Mouse (Mus musculus): ENCODE data around the gene Sdk2. TPM values are rescaled to one million over a fixed set of nuclear protein-coding genes. Genes with fewer than 3 reads are reported as not detected.

Gene Sdk2
- total and polyA plus RNA-seq, 3 experiments, result 0.13 TPM; not detected in 2

- Histone ChIP-seq H3K4me1 (ENCODE audit: control insufficient read depth in 1 of 2, insufficient read depth in 2 of 2, low read length in 2 of 2) (peaks cover 22 to 42% of the 10 kb centered on the region in 2 experiments), H3K9ac (ENCODE audit: control insufficient read depth, low read depth, low read length, poor library complexity, severe bottlenecking) (no peak overlapping the region), H3K79me2 (ENCODE audit: control insufficient read depth, insufficient read depth, low read length, poor library complexity) (no peaks in the 10 kb centered on the region), H3K27me3 (ENCODE audit: control insufficient read depth in 1 of 2, insufficient read depth in 2 of 2, low read length in 2 of 2) (no peaks in the 10 kb centered on the region), H3K9me3 (replicated peaks; ENCODE audit: insufficient read depth, low read length) (no peaks in the 10 kb centered on the region), H3K27ac (ENCODE audit: control insufficient read depth, low read depth, low read length) (no peak overlapping the region), H3K4me3 (ENCODE audit: control insufficient read depth in 1 of 2, insufficient read depth in 1 of 2, low read depth in 2 of 2, low read length in 2 of 2) (no peak overlapping the region), H3K36me3 (ENCODE audit: control insufficient read depth in 1 of 2, insufficient read depth in 2 of 2, low read length in 2 of 2) (peaks cover 0 to 24% of the 10 kb centered on the region in 2 experiments; a peak in 2 of 4 replicates)
- DNase-seq (ENCODE audit: low read depth, low spot score), result peak; percentile 53
- TF ChIP-seq MAX (IDR thresholded peaks at IDR 0.05; ENCODE audit: low read length) (no peak), KAT2A (conservative IDR thresholded peaks at IDR 0.05; ENCODE audit: low read depth, low read length) (no peak), SIN3A (IDR thresholded peaks at IDR 0.05; ENCODE audit: low read length) (peak; percentile 36; the same call in 1 of the 2 replicates), HCFC1 (IDR thresholded peaks at IDR 0.05; ENCODE audit: low read depth, low read length) (no peak; the same call in 1 of the 2 replicates), ZMIZ1 (IDR thresholded peaks at IDR 0.05; ENCODE audit: low read depth, low read length) (peak; percentile 92), SMC3 (IDR thresholded peaks at IDR 0.05; ENCODE audit: low read depth, low read length) (no peak), MXI1 (IDR thresholded peaks at IDR 0.05; ENCODE audit: low read depth, low read length) (peak; percentile 32; the same call in 1 of the 2 replicates), CTCF (IDR thresholded peaks at IDR 0.05 in 2 of 3, conservative IDR thresholded peaks at IDR 0.05 in 1 of 3; ENCODE audit: control insufficient read depth in 1 of 3, insufficient read depth in 1 of 3, low read depth in 2 of 3, low read length in 3 of 3, poor library complexity in 1 of 3, severe bottlenecking in 1 of 3) (no peak), MAZ (IDR thresholded peaks at IDR 0.05; ENCODE audit: low read depth, low read length) (peak; percentile 61; the same call in 1 of the 2 replicates), JUND (IDR thresholded peaks at IDR 0.05; ENCODE audit: low read depth, low read length) (no peak), GABPA (IDR thresholded peaks at IDR 0.05; ENCODE audit: low read depth, low read length) (no peak), UBTF (IDR thresholded peaks at IDR 0.05; ENCODE audit: borderline replicate concordance, insufficient read depth, low read depth, low read length) (no peak), POLR2A (IDR thresholded peaks at IDR 0.05; ENCODE audit: control insufficient read depth in 1 of 2, insufficient read depth in 1 of 2, low read depth in 1 of 2, low read length in 2 of 2, poor library complexity in 1 of 2) (0 out of 4 replicates have a peak, but pooled peaks of 1 of the 2 experiments have one; percentile 16), GATA1 (IDR thresholded peaks at IDR 0.05; ENCODE audit: low read depth, low read length) (peak; percentile 36; the same call in 1 of the 2 replicates), RCOR1 (IDR thresholded peaks at IDR 0.05; ENCODE audit: low read depth, low read length) (no peak), ZNF384 (IDR thresholded peaks at IDR 0.05; ENCODE audit: low read depth, low read length) (no peak), CHD2 (IDR thresholded peaks at IDR 0.05; ENCODE audit: low read length) (no peak), MYC (IDR thresholded peaks at IDR 0.05; ENCODE audit: low read depth, low read length) (no peak), MAFK (IDR thresholded peaks at IDR 0.05; ENCODE audit: borderline replicate concordance, low read depth, low read length) (no peak), ZKSCAN1 (IDR thresholded peaks at IDR 0.05; ENCODE audit: low read depth, low read length) (no peak), POLR2AphosphoS2 (IDR thresholded peaks at IDR 0.05; ENCODE audit: low read length) (peak; percentile 57; the same call in 1 of the 2 replicates), E2F4 (IDR thresholded peaks at IDR 0.05; ENCODE audit: borderline replicate concordance, low read depth, low read length) (no peak), EP300 (IDR thresholded peaks at IDR 0.05; ENCODE audit: low read depth in 1 of 2, low read length in 2 of 2) (peak in 1 of 2 experiments; percentile 59; a peak in 2 of 4 replicates), MYB (IDR thresholded peaks at IDR 0.05; ENCODE audit: low read depth, low read length) (no peak), USF1 (IDR thresholded peaks at IDR 0.05; ENCODE audit: low read depth, low read length) (no peak), CHD1 (IDR thresholded peaks at IDR 0.05; ENCODE audit: low read depth, low read length) (no peak), USF2 (IDR thresholded peaks at IDR 0.05; ENCODE audit: borderline replicate concordance in 1 of 2, insufficient read depth in 1 of 2, low read depth in 1 of 2, low read length in 2 of 2) (no peak), ETS1 (IDR thresholded peaks at IDR 0.05; ENCODE audit: low read depth, low read length) (peak; percentile 55), BHLHE40 (IDR thresholded peaks at IDR 0.05; ENCODE audit: borderline replicate concordance, low read depth, low read length) (no peak), TBP (IDR thresholded peaks at IDR 0.05; ENCODE audit: low read depth, low read length) (no peak), ZC3H11A (IDR thresholded peaks at IDR 0.05; ENCODE audit: low read depth, low read length) (no peak), POLR2AphosphoS5 (IDR thresholded peaks at IDR 0.05; ENCODE audit: borderline replicate concordance, low read depth, low read length) (no peak), NRF1 (IDR thresholded peaks at IDR 0.05; ENCODE audit: insufficient read depth, low read depth, low read length, poor library complexity, severe bottlenecking) (no peak; the same call in 1 of the 2 replicates), TCF12 (IDR thresholded peaks at IDR 0.05; ENCODE audit: low read depth, low read length) (peak; percentile 72), RAD21 (IDR thresholded peaks at IDR 0.05; ENCODE audit: low read depth, low read length) (no peak), TAL1 (IDR thresholded peaks at IDR 0.05; ENCODE audit: low read length) (no peak)
These were observed 302.6 kb downstream of the Sdk2 start for GRCm38 (mm10) chr11:113764132-113764849.
